Mouse (Mus musculus): ENCODE data around the gene Brd2.

GRCm38 (mm10) chr17:34141448-34141847 lies 19.0 kb upstream of the Brd2 start:
- TF ChIP-seq CTCF (IDR thresholded peaks at IDR 0.05; ENCODE audit: low read depth) (no peak), EP300 (optimal IDR thresholded peaks at IDR 0.05) (no peak)
